Mouse (Mus musculus) megakaryocyte, embryonic 14.5 days (primary cell): ENCODE measurements around the gene Med21.

ENCODE experiments used
- FLI1 ChIP-seq: IDR thresholded peaks from 2 replicates; pipeline ENCODE4 v1.6.1; 2012; ENCODE audit warnings: low read length, inconsistent platforms, mixed read lengths
- GATA1 ChIP-seq: IDR thresholded peaks from 3 replicates; pipeline ENCODE4 v1.6.1; 2012; ENCODE audit warnings: mixed read lengths, low read length, inconsistent platforms, borderline replicate concordance

GRCm38 (mm10) chr6:146643184-146643570 is 830 bp downstream of the Med21 start:
- no peak for TF ChIP-seq GATA1
- TF ChIP-seq FLI1: no peak
